Mouse (Mus musculus): ENCODE data around the gene Dctn3.
"Not testable (repeated sequence)": the region's sequence is repeated elsewhere in the genome, so short reads cannot be mapped to it uniquely, and the experiment has no call there.

Gene Dctn3

DNA sequence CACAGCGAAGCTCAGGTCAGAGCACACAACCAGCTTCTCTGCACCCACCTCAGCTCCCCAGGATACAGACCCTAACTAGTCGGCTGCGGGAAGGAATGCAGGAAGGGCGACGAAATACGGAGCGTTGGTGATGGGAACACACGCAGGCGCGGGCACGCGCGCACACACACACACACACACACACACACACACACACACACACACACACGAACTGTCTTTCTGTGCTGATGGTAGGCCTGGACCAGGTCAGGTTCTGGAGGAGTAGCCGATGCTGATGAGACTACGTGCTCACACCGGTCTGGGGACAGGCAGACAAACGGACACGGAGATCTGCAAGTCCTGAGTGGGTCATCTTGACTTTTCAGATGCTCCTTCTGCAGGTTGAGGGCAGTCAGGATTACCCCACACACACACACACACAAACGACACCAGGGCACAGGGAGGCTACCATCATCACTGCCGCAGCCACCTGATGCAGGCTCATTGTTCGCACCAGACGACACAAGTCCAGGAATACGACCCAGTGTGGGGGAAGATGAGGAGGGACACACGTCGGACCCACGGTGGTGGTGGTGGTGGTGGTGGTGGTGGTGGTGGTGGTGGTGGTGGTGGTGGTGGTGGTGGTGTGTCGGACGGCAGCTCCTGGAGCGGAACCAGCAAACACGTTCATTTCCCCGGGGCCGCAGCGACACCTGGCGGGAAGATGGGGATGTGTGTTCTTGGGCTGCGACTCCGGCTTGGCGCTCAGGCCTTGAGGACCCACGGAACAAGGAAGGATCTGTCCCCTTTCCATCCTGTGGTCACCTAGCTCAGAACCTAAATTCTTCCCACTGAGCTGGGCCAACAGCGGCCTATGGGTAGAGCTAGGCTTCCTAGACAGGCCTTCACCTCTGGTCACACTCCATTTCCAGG lies 25.8 kb downstream of the Dctn3 start, which contains the start of gene Cntfr:
Gene Cntfr, minus strand, starts transcription at position 160 of the 912 bp plus-strand sequence.
- DNase-seq = peak; percentile 69

DNA sequence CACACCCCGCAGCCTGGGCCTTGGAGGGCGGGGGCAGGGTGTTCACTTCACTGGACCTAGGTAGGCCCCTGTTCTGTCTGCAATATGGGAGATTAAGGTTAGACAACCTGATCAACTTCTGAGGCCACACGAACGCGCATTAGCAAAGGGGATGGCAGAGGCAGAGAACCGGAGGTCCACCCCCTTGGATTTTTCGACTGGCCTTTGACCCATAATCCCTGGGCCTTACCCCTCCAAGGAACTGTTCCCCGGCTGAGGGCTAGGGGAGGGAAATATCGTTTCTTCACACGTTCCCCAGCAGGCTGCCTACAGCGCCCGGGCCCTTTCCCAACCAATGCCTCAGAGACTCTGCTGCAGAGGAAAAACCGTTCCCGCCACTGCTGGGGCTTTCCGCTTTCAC lies 26.5 kb downstream of the Dctn3 start:
- DNase-seq = not testable (repeated sequence)

DNA sequence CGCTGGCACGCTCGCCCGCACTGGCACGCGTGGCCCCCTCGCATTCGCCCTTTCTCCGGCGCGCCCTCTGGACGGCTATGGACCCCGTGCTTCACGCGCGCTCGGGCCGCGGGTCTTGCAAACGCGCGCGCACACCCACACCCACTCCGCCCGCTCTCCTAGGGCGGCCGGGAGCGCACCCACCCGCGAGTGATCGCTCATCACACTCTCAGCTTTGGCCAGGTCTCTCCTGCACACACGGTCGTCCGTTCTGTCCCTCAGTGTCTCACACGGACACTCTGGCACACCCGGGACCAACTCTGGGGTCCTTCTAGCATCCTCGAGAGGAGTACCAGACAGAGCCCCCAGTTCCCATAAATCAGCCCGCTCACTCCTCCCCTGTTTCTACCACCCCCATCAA lies 27.2 kb downstream of the Dctn3 start:
- not testable (repeated sequence) for DNase-seq

DNA sequence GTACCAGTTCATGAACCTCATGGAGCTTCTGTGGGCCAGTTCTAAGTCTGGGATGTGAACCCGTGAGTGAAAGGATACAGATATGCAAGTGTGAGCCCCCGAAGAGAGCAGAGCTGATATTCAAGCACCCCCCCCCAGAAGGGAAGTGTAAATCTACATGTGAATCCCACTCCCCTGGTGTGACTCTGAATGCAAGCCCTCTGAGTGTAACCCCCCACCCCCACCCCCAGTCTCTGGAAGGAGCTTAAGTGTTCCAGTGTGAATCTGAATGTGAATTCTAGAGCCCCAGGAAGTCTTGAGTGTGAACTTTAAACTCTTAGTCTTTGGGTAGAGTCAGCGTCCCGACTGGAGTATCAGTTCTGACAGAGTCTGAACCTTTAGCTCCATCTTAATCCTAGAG lies 29.5 kb downstream of the Dctn3 start:
- not testable (repeated sequence) for DNase-seq

DNA sequence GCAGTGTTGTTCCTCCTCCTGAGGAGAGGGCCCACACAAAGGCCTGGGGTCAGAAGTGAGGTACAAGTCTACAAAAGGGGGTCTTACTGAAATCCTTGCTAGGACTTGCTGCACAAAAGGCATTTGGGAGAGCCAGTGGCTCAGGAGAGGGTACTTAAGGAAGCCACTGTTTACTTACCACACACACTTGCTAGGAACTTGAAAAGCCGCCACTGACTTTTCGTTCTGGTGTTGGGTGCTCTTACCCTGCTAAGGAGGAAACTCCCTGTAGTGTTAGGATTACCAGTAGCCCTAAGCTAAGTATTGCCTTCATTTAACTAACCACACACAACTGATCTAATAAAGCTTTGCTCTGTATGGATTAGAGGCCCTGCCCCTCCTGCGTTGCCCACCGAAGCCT lies 33.0 kb downstream of the Dctn3 start:
- DNase-seq = not testable (repeated sequence)

DNA sequence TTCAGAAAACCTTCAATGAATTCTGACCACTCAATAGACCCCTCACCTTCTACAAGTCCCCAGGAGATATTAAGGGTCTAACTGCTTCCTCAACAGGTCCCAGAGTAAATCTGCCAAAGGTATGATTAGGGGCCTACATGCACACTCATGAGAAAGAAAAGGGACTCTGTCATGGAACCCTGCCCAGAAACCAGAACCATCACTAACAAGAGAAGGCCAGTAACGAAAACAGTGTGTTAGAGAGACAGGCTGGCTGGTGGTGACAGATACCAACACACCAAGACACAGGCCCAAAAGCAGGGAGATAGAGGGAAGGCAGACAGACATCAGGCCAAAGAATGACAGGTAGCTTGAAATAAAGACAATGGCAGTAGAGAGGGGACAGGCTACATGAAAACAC lies 34.4 kb downstream of the Dctn3 start:
- not testable (repeated sequence) for DNase-seq

DNA sequence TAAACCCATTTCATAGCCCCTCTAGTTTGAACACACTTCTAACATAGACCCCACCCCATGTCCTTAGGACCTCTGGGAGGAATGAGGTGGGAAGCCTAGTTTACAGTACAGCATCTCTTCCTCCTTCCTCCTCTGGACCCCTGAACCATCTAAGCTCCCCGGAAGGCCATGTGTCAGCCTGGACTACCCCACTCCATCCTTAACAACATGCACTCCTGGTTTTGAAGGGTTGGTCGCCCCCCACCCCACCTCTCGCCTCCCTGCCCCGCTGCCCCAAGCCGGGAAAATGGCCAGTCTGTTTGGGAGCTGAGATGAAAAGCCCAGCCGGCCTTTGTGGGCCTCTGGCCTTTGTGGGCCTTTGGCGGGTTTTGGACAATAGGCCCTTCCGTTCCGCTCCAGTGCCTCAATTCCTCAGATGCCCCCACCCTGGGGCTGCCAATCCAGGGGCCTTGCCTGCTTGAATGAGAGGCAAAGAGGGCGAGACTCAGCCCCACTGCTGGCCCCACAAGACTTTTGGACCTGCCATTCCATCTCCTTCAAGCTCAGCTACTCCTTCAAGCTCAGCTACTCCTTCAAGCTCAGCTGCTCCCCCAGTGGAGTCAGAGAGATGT lies 37.0 kb downstream of the Dctn3 start:
- not testable (repeated sequence) for DNase-seq

DNA sequence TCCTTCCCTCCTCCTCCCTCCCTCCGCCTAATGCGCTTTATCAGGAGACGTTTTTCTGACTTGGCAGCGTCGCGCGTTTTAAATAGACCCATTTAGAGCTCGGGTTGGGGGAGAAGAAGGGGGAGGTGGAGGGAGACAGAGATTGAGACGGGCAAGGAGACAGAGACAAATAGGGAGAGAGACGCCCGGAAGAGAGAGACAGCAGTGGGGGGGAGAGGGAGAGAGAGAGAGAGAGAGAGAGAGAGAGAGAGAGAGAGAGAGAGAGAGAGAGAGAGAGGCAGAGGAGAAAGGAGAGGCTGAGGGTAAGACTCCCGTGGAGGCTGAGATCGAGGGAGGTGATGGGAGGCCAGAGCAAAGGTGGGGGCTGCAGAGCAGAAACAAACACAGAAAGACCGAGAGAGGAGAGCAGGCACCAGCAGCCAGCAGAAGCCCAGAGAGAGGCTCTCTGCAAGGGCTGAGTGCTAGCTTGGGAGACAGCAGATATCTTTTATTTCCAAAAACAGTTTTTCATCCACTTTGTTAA lies 38.0 kb downstream of the Dctn3 start:
- DNase-seq = not testable (repeated sequence)

DNA sequence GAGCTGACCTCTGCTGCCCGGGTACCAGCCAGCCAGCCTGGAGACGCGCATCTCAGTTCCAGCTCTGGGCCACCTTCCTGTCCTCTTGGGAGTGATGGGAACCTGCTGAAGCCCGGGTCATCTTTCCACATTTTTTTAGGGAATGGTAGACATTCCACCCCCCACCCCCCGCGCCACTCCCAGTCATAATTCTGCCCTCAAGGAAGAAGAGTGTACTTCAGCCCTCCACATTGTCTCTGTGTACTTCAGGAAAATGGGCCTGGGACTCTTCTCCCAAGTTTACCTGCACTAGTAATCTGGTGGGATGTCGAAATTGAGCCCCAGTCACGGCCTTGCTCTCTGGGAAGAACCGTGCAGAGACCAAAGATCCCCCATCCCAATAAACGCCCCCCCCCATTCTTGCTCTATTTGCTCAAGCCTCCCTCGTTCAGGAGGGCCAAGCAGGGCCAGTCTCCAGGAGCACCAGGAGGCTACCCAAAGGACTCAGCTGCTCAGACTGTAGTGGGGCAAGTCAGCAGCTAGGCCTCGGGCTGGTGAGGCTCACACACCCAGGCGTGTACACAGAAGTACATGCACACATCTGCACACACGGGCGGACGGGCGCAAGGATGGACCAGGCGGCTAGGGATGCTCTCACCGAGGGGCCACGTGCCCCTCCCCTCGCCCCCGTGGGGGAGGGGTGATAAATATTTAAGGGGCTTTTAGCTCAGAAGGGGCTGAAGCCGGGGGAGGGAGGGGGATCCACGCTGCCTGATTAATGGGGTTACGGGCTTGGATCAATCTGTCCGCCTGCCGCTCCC lies 38.6 kb downstream of the Dctn3 start:
- not testable (repeated sequence) for DNase-seq

DNA sequence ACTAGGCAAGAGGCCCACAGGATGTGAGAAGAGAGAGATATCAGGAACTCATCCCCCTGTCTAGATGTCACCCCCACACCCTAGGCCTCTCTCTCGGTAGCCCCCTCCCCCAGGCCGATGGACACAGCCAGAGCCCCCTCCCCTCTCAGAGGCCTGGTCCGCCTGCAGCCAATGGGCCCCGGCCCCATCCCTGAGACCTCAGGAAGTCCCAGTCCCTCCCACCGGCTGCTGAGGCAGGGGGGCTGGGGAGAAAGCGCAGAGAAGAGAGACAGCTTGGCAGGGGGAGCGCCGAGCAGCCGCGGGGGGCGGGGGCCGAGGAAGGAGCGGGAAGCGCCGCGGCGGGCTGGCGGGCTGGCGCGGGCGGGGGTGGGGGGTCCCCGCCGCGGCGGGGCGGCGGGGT lies 39.7 kb downstream of the Dctn3 start:
- DNase-seq = not testable (repeated sequence)

DNA sequence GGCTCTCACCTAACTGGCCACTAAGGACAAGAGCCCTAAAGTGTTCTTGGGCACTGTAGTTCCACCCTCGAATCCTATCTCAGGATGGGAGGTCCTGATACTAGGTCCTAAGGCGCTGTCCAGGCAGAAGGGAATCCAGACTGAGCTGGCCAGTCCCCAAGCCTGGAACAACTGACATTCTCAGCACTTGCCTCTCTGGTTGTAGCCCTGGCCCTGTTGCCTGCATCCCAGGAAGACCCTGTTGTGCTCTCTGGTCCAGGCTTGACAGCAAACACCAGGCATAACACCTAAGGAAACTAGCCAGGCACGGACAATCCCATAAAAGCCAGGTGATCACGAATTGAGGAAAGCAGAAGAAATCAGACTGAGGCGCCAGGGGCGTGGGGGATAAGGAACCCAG lies 40.2 kb downstream of the Dctn3 start:
- no peak for DNase-seq

DNA sequence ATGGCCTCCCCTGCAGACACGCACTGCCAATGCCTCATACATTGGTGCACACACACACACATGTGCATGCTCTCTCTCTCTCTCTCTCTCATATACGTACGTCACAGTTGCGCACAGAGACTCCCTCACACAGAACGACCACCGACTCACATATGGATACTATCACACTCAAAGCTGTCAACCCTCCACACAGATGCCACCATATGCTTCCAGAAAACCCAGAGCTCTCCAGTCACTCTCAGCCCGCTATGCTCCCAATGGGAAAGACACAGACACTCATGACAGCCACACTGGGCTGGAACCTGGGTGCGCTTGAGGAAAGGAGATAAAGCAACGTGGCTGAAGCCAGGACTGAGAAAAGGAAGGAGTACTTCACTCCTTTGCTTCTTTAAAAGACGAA lies 41.0 kb downstream of the Dctn3 start:
- no peak for DNase-seq

DNA sequence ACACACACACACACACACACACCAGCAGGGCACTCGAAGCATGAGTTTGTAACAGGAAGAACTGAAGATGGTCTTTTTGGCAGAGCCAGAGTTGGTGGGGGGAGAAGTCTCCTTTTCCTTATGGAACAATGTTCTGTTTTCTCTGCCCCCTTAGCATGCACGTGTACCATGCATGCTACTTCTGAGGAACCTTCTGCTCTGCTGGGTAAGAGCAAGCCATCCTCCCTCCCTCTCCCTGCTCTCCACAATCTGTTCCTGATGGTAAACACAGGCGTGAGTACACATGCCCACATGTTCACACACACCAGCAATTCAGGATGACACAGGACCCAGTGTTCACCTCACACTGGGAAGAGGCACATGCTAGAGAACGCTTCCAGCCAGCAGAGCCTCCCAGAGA lies 41.8 kb downstream of the Dctn3 start:
- no peak for DNase-seq

DNA sequence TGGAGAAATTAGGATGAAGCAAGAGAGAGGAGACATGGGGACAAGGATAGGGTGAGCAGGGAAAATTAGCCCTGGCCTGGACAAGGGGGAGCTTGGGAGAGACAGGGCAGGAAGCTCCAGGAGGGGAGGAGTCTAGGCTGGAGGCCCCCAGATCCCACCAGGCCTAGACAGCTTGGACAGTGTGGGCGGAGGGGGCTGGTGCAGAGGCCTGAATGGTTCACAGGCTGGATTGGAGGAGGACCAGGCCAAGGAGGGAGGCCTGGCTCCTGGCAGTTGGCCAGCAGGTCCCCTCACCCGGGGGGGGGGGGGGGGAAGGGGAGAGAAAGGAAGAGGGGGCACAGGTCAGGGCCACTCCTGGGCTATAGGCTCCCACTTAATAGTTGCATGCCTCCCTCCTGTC lies 43.7 kb downstream of the Dctn3 start:
- no peak for DNase-seq

DNA sequence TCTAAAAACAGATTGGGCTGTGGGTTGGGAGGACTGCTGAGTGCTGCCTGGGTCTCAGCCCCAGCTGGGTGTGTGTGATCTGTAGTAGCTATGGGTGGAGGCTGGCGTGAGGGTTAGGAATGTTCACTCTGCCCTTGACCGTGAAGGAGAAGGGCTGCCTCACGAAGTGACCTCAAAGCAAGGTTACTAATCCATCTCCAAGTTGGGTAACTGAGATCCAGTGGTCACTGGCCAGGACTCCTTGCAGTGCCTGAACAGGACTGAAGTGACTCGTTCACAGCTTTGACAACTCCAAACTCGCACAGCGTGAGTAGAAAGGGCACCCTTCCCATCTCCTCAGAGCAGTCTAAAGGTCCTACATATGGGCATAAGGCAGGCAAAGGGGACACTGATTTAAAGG lies 44.1 kb downstream of the Dctn3 start:
- no peak for DNase-seq

DNA sequence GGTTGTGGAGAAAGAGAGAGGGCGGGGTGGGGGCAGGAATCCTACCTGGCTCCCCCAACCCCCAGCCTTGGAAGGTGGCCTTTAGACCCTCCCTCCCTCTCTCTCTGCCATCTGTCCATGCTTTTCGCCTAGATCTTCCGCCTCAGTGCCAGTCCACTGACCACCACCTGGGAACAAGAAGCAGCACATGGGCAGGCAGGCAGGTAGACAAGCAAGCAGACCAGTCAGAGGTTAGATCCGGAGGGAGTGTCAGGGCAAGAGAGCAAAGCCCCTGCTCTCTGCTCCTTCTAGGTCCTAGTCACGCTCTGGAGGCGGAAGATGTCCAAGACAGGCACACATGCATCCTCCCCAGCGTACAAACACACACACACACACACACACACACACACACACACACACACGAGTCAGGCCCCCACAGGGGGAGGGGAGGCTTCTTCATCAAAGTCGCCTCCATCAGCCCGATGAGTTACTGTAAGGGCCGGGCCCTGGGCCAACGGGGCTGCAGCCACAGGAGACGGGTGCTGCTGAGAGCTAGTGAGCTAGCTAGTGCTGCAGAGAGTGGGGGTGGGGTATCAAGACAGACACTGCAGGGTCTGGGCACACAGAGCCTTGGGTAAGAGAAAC lies 45.9 kb downstream of the Dctn3 start:
- no peak for DNase-seq

DNA sequence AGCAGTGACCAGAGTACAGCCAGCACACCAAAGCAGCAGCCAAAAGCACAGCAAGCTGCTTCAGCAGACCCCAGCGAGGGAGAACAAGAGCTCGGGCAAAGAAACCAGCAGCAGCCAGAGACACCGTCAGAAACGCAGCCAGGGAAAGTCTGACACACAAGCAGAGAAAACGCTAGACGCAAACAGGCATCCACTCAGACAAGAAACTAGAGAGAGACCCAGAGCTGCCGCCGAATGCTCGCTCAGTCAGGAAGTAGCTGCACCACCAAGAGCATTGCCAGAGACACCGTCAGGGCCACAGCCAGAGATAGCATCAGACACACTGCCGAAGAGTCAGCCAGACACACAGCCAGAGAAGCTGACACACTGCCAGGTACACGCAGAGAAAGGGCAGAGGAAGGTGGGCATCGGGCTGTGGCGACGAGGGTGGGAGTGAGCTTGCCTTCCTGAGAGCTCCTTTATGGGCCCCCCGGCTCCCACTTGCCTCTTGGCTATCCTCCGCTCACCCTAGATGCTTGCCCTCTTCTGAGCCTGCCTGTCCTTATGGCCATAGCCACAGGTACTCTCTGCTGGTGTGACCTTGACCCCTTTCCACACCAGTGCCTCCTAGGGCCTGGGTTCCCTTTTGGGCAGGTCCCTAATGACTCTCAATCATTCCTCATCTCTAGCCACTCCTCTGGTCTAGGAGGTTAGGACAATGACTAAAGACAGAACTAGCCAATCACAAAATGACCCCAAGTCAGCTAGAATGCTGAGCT lies 46.5 kb downstream of the Dctn3 start:
- no peak for DNase-seq

DNA sequence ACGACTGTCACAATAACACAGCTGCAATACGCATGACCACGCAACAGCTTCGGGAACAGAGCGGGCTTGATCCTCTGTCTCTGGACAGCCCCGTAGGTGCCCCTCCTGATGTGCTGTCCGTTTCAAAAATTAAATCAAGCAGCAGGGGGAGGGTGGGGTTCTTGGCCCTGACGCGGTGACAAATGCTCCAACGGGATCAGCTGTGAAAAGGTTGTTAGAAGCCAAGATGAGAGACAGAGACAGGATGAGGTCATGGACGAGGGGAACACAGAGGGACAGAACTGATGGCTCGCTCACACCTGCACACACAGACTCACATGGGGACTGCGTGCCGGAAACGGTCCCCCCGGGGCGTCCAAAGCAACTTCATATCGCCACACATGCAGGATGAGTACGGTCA lies 49.8 kb downstream of the Dctn3 start:
- no peak for DNase-seq

DNA sequence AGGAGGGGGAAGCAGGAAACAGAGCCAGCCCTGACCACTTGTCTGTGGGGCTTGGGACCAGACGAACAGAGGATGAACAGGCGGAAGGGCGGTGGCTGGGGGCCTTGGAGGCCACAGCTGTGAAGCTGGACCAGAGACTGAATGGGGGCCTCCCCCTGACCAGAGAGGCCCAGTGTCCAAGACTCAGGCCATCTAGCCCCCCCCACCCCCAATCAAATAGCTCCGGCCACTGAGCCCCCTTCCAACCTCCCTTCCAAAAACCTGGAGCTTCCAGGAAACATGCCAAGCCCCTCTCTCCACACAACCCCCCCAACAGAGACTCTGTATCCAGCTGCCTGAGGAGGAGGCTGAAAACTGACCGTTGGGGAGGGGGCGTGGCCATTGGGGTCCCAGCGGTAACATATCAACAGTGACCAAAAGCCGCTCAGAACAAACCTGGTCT lies 50.4 kb downstream of the Dctn3 start:
- DNase-seq = no peak

DNA sequence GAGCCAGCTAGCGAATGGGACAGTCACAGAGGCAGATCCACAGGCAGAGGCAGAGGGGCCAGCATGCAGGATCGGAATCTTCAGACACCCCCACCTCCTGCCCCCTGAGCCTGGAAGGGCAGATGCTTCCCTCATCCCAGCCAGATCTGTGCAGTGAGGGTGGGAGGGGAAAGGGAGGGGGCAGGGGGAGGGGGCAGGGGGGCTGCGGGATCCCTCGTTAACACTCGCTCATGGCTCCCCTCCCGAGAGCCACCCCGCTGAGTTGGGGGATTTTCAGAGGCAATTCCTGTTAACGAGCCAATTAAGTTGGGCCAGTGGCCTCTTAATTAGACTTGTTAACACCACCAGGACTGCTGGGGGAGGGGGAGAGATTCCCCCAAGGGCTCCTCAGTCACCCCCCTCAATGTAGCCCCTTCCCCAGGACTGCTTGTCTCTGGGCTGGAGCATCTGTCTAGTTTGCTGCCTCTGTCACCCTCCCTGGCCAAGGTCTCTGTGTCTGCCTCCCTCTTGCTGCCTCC lies 50.9 kb downstream of the Dctn3 start:
- DNase-seq = no peak

DNA sequence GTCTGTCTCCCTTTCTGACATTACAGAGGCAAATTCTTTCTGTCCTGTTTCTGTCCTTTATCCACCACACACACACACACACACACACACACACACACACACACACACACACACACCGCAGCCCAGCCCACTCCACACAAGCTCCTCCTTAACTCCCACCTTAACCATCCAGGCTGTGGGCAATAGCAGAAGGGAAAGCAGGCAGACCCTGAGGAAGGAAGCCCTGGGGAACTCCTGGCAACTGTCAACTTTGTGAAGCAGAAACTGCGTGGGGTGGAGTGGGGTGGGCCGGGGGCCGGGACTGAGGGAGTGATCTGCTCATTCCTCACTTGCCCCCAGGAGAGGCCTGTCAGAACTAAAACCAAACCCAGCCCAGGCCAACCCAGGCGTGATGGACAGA lies 51.5 kb downstream of the Dctn3 start:
- DNase-seq = no peak

DNA sequence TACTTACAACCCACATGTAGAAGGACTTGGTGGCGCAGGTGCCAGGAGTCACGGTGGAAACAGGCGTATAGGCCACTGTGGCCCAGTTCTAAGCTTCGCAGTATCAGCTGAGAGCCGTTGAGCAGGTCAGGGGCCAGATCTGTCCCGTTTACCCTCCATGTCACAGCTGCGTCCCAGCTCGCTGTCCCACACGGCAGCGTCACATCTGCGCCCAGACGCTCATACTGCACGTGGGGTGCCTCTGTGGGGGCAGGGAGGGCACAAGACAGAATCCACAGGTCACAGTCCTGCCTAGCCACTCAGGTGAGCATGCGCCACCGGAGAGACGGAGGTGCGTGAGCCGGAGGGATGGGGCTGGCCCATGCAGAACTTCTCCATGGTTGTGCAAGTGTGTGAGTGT lies 52.1 kb downstream of the Dctn3 start:
- DNase-seq = no peak
